Mouse (Mus musculus): ENCODE data around the gene Per3.

Gene Per3

GRCm38 (mm10) chr4:151044037-151044943, at the start of gene Per3:
TSS of gene Per3 (minus strand) at chr4:151044665.
- peak; percentile 99 for DNase-seq (ENCODE audit: low spot score in 2 of 2)

- DNase-seq (ENCODE audit: low spot score in 2 of 2): no peak
Observed at GRCm38 (mm10) chr4:151089270-151089669, 44.8 kb upstream of the Per3 start, which contains the start of gene Gm13090. TSS of gene Gm13090 (plus strand) at chr4:151089570.

GRCm38 (mm10) chr4:151088819-151089218, 44.4 kb upstream of the Per3 start:
- DNase-seq (ENCODE audit: low spot score in 2 of 2): peak; percentile 51 to 59

GRCm38 (mm10) chr4:151087358-151087757, 42.9 kb upstream of the Per3 start:
- DNase-seq (ENCODE audit: low spot score in 2 of 2): no peak

GRCm38 (mm10) chr4:151083027-151083426, 38.6 kb upstream of the Per3 start:
- DNase-seq (ENCODE audit: low spot score in 2 of 2): peak; percentile 69 to 71

GRCm38 (mm10) chr4:151081977-151082376, 37.5 kb upstream of the Per3 start:
- DNase-seq (ENCODE audit: low spot score in 2 of 2): no peak

GRCm38 (mm10) chr4:151081355-151081754, 36.9 kb upstream of the Per3 start:
- no peak for DNase-seq (ENCODE audit: low spot score in 2 of 2)

GRCm38 (mm10) chr4:151074817-151075216, 30.4 kb upstream of the Per3 start:
- DNase-seq (ENCODE audit: low spot score in 2 of 2): no peak

GRCm38 (mm10) chr4:151073108-151073744, 28.8 kb upstream of the Per3 start:
- DNase-seq (ENCODE audit: low spot score in 2 of 2): peak; percentile 41 to 66

GRCm38 (mm10) chr4:151070962-151071361, 26.5 kb upstream of the Per3 start:
- DNase-seq (ENCODE audit: low spot score in 2 of 2): no peak

GRCm38 (mm10) chr4:151068751-151069150, 24.3 kb upstream of the Per3 start:
- no peak for DNase-seq (ENCODE audit: low spot score in 2 of 2)

GRCm38 (mm10) chr4:151059566-151059965, 15.1 kb upstream of the Per3 start:
- no peak for DNase-seq (ENCODE audit: low spot score in 2 of 2)

- DNase-seq (ENCODE audit: low spot score in 2 of 2): no peak
Observed at GRCm38 (mm10) chr4:151058634-151059033, 14.2 kb upstream of the Per3 start.

- peak; percentile 97 to 98 for DNase-seq (ENCODE audit: low spot score in 2 of 2)
Observed at GRCm38 (mm10) chr4:151057347-151058321, 13.2 kb upstream of the Per3 start, which contains the start of gene Vamp3. TSS of gene Vamp3 (minus strand) at chr4:151057963.

GRCm38 (mm10) chr4:151051162-151051561, 6.7 kb upstream of the Per3 start:
- DNase-seq (ENCODE audit: low spot score in 2 of 2): no peak

GRCm38 (mm10) chr4:151046524-151046923, 2.1 kb upstream of the Per3 start:
- no peak for DNase-seq (ENCODE audit: low spot score in 2 of 2)

- DNase-seq (ENCODE audit: low spot score in 2 of 2): no peak
Observed at GRCm38 (mm10) chr4:151044944-151045570, 592 bp upstream of the Per3 start.

- peak; percentile 45 to 49 for DNase-seq (ENCODE audit: low spot score in 2 of 2)
Observed at GRCm38 (mm10) chr4:151043281-151043680, 1.2 kb downstream of the Per3 start.

- no peak for DNase-seq (ENCODE audit: low spot score in 2 of 2)
Observed at GRCm38 (mm10) chr4:151041506-151041905, 3.0 kb downstream of the Per3 start.

- no peak for DNase-seq (ENCODE audit: low spot score in 2 of 2)
Observed at GRCm38 (mm10) chr4:151037800-151038199, 6.7 kb downstream of the Per3 start.

- no peak for DNase-seq (ENCODE audit: low spot score in 2 of 2)
Observed at GRCm38 (mm10) chr4:151036521-151036920, 7.9 kb downstream of the Per3 start.

Measured in heart, adult 9 months (tissue).